Mouse (Mus musculus): ENCODE measurements around the gene Wnk4. TPM values are rescaled to one million over a fixed set of nuclear protein-coding genes. Genes with fewer than 3 reads are reported as not detected.
"Not testable (repeated sequence)": the region's sequence is repeated elsewhere in the genome, so short reads cannot be mapped to it uniquely, and the experiment has no call there.

The Wnk4 gene
- total RNA-seq, 2 experiments from 2014 or later: 3.1 to 5.9 TPM

- no peak for ATAC-seq (replicated peaks; ENCODE audit: low FRiP score, poor library complexity, severe bottlenecking)
These were observed 50.7 kb downstream of the Wnk4 start for GRCm38 (mm10) chr11:101311083-101311482.

DNA sequence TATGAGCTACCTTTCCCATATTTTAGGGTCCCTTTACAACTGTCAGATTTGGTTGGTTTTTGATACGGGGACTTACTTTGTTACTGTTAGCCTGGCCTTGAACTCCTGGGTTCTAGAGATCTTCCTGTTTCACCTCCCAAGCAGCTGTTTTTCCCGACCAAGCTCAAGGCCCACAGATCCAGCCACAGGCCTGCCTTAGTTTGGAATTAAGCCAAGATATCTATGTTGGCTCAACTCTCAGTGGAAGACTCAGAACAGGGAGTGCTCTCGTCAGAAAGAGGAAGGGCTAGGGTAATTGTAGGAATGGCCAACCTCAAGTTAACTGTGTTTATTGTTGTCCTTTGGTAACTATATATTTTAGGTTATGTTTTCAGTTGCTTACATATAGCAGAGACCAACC is 51.8 kb downstream of the Wnk4 start:
- 0 out of 2 replicates have a peak, but pooled peaks have one; percentile 21 for ATAC-seq (replicated peaks; ENCODE audit: low FRiP score, poor library complexity, severe bottlenecking)

DNA sequence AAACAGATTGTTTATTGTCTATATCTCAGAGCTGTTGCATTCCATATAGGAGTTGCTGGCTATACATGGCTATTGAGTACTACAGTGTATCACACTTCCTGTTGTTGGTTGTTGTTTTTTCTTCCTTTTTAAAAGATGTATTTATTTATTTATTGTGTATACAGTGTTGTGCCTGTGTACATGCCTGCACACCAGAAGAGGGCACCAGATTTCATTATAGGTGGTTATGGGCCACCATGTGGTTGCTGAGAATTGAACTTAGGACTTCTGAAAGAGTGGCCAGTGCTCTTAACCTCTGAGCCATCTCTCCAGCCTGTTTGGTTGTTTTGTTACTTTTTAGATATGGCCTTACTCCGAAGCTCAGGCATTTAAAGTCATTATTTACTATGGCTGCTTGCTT is 54.2 kb downstream of the Wnk4 start:
- no peak for ATAC-seq (replicated peaks; ENCODE audit: low FRiP score, poor library complexity, severe bottlenecking)

GRCm38 (mm10) chr11:101315082-101315650 is 54.8 kb downstream of the Wnk4 start:
- no peak for ATAC-seq (replicated peaks; ENCODE audit: low FRiP score, poor library complexity, severe bottlenecking)

GRCm38 (mm10) chr11:101315665-101316500 is 55.5 kb downstream of the Wnk4 start, which contains the start of gene Psme3:
TSS of gene Psme3 (plus strand) at chr11:101316213.
- peak; percentile 87 for ATAC-seq (replicated peaks; ENCODE audit: low FRiP score, poor library complexity, severe bottlenecking)

GRCm38 (mm10) chr11:101316501-101316917 is 56.1 kb downstream of the Wnk4 start:
- peak; percentile 58 for ATAC-seq (replicated peaks; ENCODE audit: low FRiP score, poor library complexity, severe bottlenecking)

DNA sequence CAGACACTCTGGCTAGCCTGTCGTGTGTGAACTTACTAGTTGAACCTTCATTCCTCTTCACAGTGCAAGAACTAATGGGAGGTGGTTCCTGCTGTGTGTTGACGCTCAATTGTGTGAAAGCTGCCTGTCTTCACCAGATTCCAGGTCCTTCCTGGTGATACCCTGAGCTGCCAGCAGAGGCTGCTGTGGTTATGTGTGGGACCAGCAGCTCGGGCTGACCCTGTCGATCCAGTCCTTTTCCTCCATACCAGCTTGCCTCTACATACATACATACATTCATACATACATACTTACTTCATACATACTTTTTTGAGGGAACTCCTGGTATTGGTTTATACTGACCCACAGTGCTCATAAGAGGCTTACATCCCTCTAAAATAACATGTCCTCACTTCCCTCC is 63.2 kb downstream of the Wnk4 start:
- peak; percentile 65 for ATAC-seq (replicated peaks; ENCODE audit: low FRiP score, poor library complexity, severe bottlenecking)

DNA sequence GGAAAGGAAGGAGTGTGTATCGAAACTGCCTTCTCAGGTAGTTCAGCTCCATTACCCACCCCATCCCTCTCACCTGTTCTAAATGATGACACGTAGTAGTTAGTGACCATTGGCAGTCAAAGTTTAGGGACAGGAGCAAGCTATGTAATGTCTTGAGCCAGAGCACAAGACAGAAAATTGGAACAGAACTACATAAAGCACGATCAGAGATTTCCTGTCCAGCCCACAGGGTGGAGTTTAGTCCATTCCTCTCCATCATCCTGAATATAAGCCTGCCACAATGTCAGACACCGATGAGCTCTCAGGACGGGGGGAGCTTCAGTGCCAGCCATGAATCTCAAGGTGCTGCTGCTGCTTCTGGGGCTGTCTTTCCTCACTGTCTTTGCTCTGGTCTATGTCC is 64.4 kb downstream of the Wnk4 start, which contains the start of gene Aoc2:
Gene Aoc2, plus strand, starts transcription at position 301 of the 400 bp plus-strand sequence.
- ATAC-seq (replicated peaks; ENCODE audit: low FRiP score, poor library complexity, severe bottlenecking): no peak

GRCm38 (mm10) chr11:101325201-101325600 is 64.8 kb downstream of the Wnk4 start:
- ATAC-seq (replicated peaks; ENCODE audit: low FRiP score, poor library complexity, severe bottlenecking): not testable (repeated sequence)

- no peak for ATAC-seq (replicated peaks; ENCODE audit: low FRiP score, poor library complexity, severe bottlenecking)
These were observed 65.8 kb downstream of the Wnk4 start for GRCm38 (mm10) chr11:101326147-101326546.

Other genes starting within 250 kb of the Wnk4 start
- gene Naglu, start 190.6 kb upstream of the Wnk4 start, total RNA-seq (2015; ENCODE audit: low replicate concordance): 2.2 and 3.8 TPM in 2 replicates
- 4.5 and 9.9 TPM in 2 replicates for gene Naglu, start 190.6 kb upstream of the Wnk4 start, total RNA-seq (2017; ENCODE audit: low replicate concordance)
- 2.2 TPM in 1 of 2 replicates, not detected in the other for gene Hsd17b1, start 182.2 kb upstream of the Wnk4 start, total RNA-seq (2015; ENCODE audit: low replicate concordance)
- gene Hsd17b1, start 182.2 kb upstream of the Wnk4 start, total RNA-seq (2017; ENCODE audit: low replicate concordance): 0.26 TPM in 1 of 2 replicates, not detected in the other
- 2.5 and 3.8 TPM in 2 replicates for gene Coasy, start 178.0 kb upstream of the Wnk4 start, total RNA-seq (2015; ENCODE audit: low replicate concordance)
- 1.7 and 6.8 TPM in 2 replicates for gene Coasy, start 178.0 kb upstream of the Wnk4 start, total RNA-seq (2017; ENCODE audit: low replicate concordance)
- gene Mlx, start 173.3 kb upstream of the Wnk4 start, total RNA-seq (2015; ENCODE audit: low replicate concordance): 36.0 and 43.6 TPM in 2 replicates
- gene Mlx, start 173.3 kb upstream of the Wnk4 start, total RNA-seq (2017; ENCODE audit: low replicate concordance): 16.8 and 26.4 TPM in 2 replicates
- gene Psmc3ip, start 165.1 kb upstream of the Wnk4 start, total RNA-seq (2015; ENCODE audit: low replicate concordance): 5.9 and 7.9 TPM in 2 replicates
- gene Psmc3ip, start 165.1 kb upstream of the Wnk4 start, total RNA-seq (2017; ENCODE audit: low replicate concordance): 13.2 and 29.0 TPM in 2 replicates
- gene Retreg3, start 140.7 kb upstream of the Wnk4 start, total RNA-seq (2015; ENCODE audit: low replicate concordance): 24.5 and 25.6 TPM in 2 replicates
- gene Retreg3, start 140.7 kb upstream of the Wnk4 start, total RNA-seq (2017; ENCODE audit: low replicate concordance): 38.7 and 57.9 TPM in 2 replicates
- gene Tubg1, start 140.6 kb upstream of the Wnk4 start, total RNA-seq (2015; ENCODE audit: low replicate concordance): 29.3 and 38.2 TPM in 2 replicates
- gene Tubg1, start 140.6 kb upstream of the Wnk4 start, total RNA-seq (2017; ENCODE audit: low replicate concordance): 30.8 and 40.7 TPM in 2 replicates
- not detected in 2 replicates for gene Tubg2, start 104.7 kb upstream of the Wnk4 start, total RNA-seq (2015; ENCODE audit: low replicate concordance)
- not detected in 2 replicates for gene Tubg2, start 104.7 kb upstream of the Wnk4 start, total RNA-seq (2017; ENCODE audit: low replicate concordance)
- not detected in 2 replicates for gene Cntnap1, start 90.0 kb upstream of the Wnk4 start, total RNA-seq (2015; ENCODE audit: low replicate concordance)
- gene Cntnap1, start 90.0 kb upstream of the Wnk4 start, total RNA-seq (2017; ENCODE audit: low replicate concordance): not detected in 2 replicates
- not detected in 2 replicates for gene Plekhh3, start 89.2 kb upstream of the Wnk4 start, total RNA-seq (2015; ENCODE audit: low replicate concordance)
- not detected in 2 replicates for gene Plekhh3, start 89.2 kb upstream of the Wnk4 start, total RNA-seq (2017; ENCODE audit: low replicate concordance)
- not detected in 2 replicates for gene Ccr10, start 85.1 kb upstream of the Wnk4 start, total RNA-seq (2015; ENCODE audit: low replicate concordance)
- gene Ccr10, start 85.1 kb upstream of the Wnk4 start, total RNA-seq (2017; ENCODE audit: low replicate concordance): not detected in 2 replicates
- gene Ezh1, start 34.1 kb upstream of the Wnk4 start, total RNA-seq (2015; ENCODE audit: low replicate concordance): 32.3 and 58.4 TPM in 2 replicates
- 43.8 and 53.9 TPM in 2 replicates for gene Ezh1, start 34.1 kb upstream of the Wnk4 start, total RNA-seq (2017; ENCODE audit: low replicate concordance)
- not detected in 2 replicates for gene Ramp2, start 14.5 kb upstream of the Wnk4 start, total RNA-seq (2015; ENCODE audit: low replicate concordance)
- gene Ramp2, start 14.5 kb upstream of the Wnk4 start, total RNA-seq (2017; ENCODE audit: low replicate concordance): not detected in 2 replicates
- 133 and 142 TPM in 2 replicates for gene Vps25, start 6.9 kb upstream of the Wnk4 start, total RNA-seq (2015; ENCODE audit: low replicate concordance)
- gene Vps25, start 6.9 kb upstream of the Wnk4 start, total RNA-seq (2017; ENCODE audit: low replicate concordance): 27.3 and 31.7 TPM in 2 replicates
- 5.8 and 10.1 TPM in 2 replicates for gene Cntd1, start 18.4 kb downstream of the Wnk4 start, total RNA-seq (2015; ENCODE audit: low replicate concordance)
- gene Cntd1, start 18.4 kb downstream of the Wnk4 start, total RNA-seq (2017; ENCODE audit: low replicate concordance): 11.1 and 11.6 TPM in 2 replicates
- 19.8 and 33.1 TPM in 2 replicates for gene Coa3, start 18.5 kb downstream of the Wnk4 start, total RNA-seq (2015; ENCODE audit: low replicate concordance)
- 5.3 and 16.2 TPM in 2 replicates for gene Coa3, start 18.5 kb downstream of the Wnk4 start, total RNA-seq (2017; ENCODE audit: low replicate concordance)
- 71.4 and 72.5 TPM in 2 replicates for gene Becn1, start 41.7 kb downstream of the Wnk4 start, total RNA-seq (2015; ENCODE audit: low replicate concordance)
- 273 TPM in 2 replicates for gene Becn1, start 41.7 kb downstream of the Wnk4 start, total RNA-seq (2017; ENCODE audit: low replicate concordance)
- 425 and 456 TPM in 2 replicates for gene Psme3, start 55.6 kb downstream of the Wnk4 start, total RNA-seq (2015; ENCODE audit: low replicate concordance)
- 261 and 313 TPM in 2 replicates for gene Psme3, start 55.6 kb downstream of the Wnk4 start, total RNA-seq (2017; ENCODE audit: low replicate concordance)
- gene Aoc2, start 64.5 kb downstream of the Wnk4 start, total RNA-seq (2015; ENCODE audit: low replicate concordance): 25.2 and 38.6 TPM in 2 replicates
- gene Aoc2, start 64.5 kb downstream of the Wnk4 start, total RNA-seq (2017; ENCODE audit: low replicate concordance): 12.8 and 18.9 TPM in 2 replicates
- gene Aoc3, start 70.0 kb downstream of the Wnk4 start, total RNA-seq (2015; ENCODE audit: low replicate concordance): 2.5 TPM in 1 of 2 replicates, not detected in the other
- gene Aoc3, start 70.0 kb downstream of the Wnk4 start, total RNA-seq (2017; ENCODE audit: low replicate concordance): 0.51 TPM in 1 of 2 replicates, not detected in the other
- not detected in 2 replicates for gene G6pc, start 107.0 kb downstream of the Wnk4 start, total RNA-seq (2015; ENCODE audit: low replicate concordance)
- not detected in 2 replicates for gene G6pc, start 107.0 kb downstream of the Wnk4 start, total RNA-seq (2017; ENCODE audit: low replicate concordance)
- gene Aarsd1, start 157.0 kb downstream of the Wnk4 start, total RNA-seq (2015; ENCODE audit: low replicate concordance): 2.1 and 20.9 TPM in 2 replicates
- gene Aarsd1, start 157.0 kb downstream of the Wnk4 start, total RNA-seq (2017; ENCODE audit: low replicate concordance): 13.1 and 27.7 TPM in 2 replicates
- 3.2 TPM in 1 of 2 replicates, not detected in the other for gene Gm27029, start 164.2 kb downstream of the Wnk4 start, total RNA-seq (2015; ENCODE audit: low replicate concordance)
- gene Gm27029, start 164.2 kb downstream of the Wnk4 start, total RNA-seq (2017; ENCODE audit: low replicate concordance): not detected in 2 replicates
- gene Rundc1, start 164.5 kb downstream of the Wnk4 start, total RNA-seq (2015; ENCODE audit: low replicate concordance): 0.42 and 1.8 TPM in 2 replicates
- 1.8 and 2.6 TPM in 2 replicates for gene Rundc1, start 164.5 kb downstream of the Wnk4 start, total RNA-seq (2017; ENCODE audit: low replicate concordance)
- not detected in 2 replicates for gene Ptges3l, start 164.8 kb downstream of the Wnk4 start, total RNA-seq (2015; ENCODE audit: low replicate concordance)
- gene Ptges3l, start 164.8 kb downstream of the Wnk4 start, total RNA-seq (2017; ENCODE audit: low replicate concordance): not detected in 2 replicates
- gene Rpl27, start 181.7 kb downstream of the Wnk4 start, total RNA-seq (2015; ENCODE audit: low replicate concordance): 179 and 183 TPM in 2 replicates
- gene Rpl27, start 181.7 kb downstream of the Wnk4 start, total RNA-seq (2017; ENCODE audit: low replicate concordance): 266 and 615 TPM in 2 replicates
- 39.8 and 73.2 TPM in 2 replicates for gene Ifi35, start 187.8 kb downstream of the Wnk4 start, total RNA-seq (2015; ENCODE audit: low replicate concordance)
- gene Ifi35, start 187.8 kb downstream of the Wnk4 start, total RNA-seq (2017; ENCODE audit: low replicate concordance): 43.6 and 47.4 TPM in 2 replicates
- gene Rnd2, start 204.4 kb downstream of the Wnk4 start, total RNA-seq (2015; ENCODE audit: low replicate concordance): not detected in 2 replicates
- not detected in 2 replicates for gene Rnd2, start 204.4 kb downstream of the Wnk4 start, total RNA-seq (2017; ENCODE audit: low replicate concordance)
- gene Vat1, start 205.7 kb downstream of the Wnk4 start, total RNA-seq (2015; ENCODE audit: low replicate concordance): 9.0 and 13.4 TPM in 2 replicates
- gene Vat1, start 205.7 kb downstream of the Wnk4 start, total RNA-seq (2017; ENCODE audit: low replicate concordance): 4.7 and 6.1 TPM in 2 replicates